Mouse (Mus musculus) C2C12 (cell line): ENCODE measurements around the gene Sgcd.

Source experiments
- CTCF ChIP-seq: IDR thresholded peaks from one replicate; pipeline ENCODE4 v1.5.1; 2011; ENCODE audit not compliant: control insufficient read depth, insufficient read depth, insufficient read length
- FOSL1 ChIP-seq: IDR thresholded peaks from one replicate; pipeline ENCODE4 v1.8.0; 2011; ENCODE audit warnings: mild to moderate bottlenecking, low read length; ENCODE audit not compliant: poor library complexity, insufficient read depth, severe bottlenecking
- MAX ChIP-seq: IDR thresholded peaks from one replicate; pipeline ENCODE4 v1.6.1; 2011; ENCODE audit warnings: mild to moderate bottlenecking, control low read depth
- MYOD1 ChIP-seq: IDR thresholded peaks from one replicate; pipeline ENCODE4 v1.6.1; 2011; ENCODE audit warnings: low read depth; ENCODE audit not compliant: control insufficient read depth, insufficient read length
- MYOG ChIP-seq: IDR thresholded peaks from one replicate; pipeline ENCODE4 v1.6.1; 2011; ENCODE audit not compliant: control insufficient read depth, insufficient read length; ENCODE audit errors: extremely low read depth
- USF1 ChIP-seq: IDR thresholded peaks from one replicate; pipeline ENCODE4 v1.6.1; 2011; ENCODE audit warnings: low read depth, mild to moderate bottlenecking, control low read depth, moderate library complexity

- TF ChIP-seq CTCF (no peak), FOSL1 (no peak), USF1 (no peak), MYOD1 (no peak), MAX (no peak), MYOG (no peak)
These were observed 645.3 kb downstream of the Sgcd start for GRCm38 (mm10) chr11:47343486-47343885.
